Mouse (Mus musculus): ENCODE results near the gene Drosha.

Gene Drosha

GRCm38 (mm10) chr15:12941106-12941505 is 116.5 kb downstream of the Drosha start:
- no peak for DNase-seq

DNA sequence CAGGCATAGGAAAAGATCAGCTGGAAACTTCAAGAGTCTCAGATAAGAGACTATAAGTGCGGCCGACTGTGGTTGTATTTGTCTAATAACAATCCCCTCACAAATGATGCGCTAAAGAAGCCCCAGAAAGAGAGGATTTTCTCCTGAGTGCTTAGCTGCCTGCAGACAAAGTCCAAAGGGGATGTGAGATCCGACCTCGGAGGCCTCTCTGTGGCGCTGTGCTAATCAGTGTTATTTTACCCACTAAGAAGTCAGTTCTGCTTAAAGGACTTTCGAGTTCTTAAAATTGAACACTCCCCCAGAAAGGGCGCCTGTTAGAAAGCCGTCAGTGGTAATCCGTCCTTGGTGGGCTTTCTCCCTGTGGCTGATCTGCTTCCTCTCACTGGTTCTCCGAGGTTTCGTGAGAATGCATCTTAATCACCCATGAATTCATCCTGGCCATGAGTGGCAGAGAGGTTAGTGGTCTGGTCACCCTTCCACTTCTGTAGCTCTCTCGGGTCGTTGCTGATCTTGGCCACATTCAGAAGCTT is 117.1 kb downstream of the Drosha start:
- DNase-seq, result no peak

- no peak for DNase-seq
Measured at GRCm38 (mm10) chr15:12942424-12942823, 117.8 kb downstream of the Drosha start.

DNA sequence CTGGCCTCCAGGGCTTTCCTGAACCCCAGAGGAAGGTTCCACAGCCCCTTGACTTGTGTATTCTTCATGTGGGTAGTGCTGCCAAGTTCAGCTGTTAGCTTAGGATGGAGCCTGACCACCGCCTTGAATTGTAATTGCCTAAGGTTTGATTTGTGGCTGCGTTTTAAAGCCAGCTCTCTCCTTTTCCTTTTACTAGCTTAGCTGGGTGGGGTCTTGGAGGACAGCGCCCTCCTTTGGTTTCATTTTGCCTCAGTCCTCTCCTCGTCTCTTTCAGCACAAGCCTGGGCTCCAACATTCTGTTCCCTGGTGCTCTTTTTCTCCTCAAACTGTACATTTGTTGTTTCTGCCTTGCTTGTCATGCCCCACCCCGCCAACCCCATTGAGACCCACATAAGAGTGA is 133.4 kb downstream of the Drosha start:
- DNase-seq, result no peak

- DNase-seq, result no peak
Measured at GRCm38 (mm10) chr15:12962179-12962578, 137.6 kb downstream of the Drosha start.

DNA sequence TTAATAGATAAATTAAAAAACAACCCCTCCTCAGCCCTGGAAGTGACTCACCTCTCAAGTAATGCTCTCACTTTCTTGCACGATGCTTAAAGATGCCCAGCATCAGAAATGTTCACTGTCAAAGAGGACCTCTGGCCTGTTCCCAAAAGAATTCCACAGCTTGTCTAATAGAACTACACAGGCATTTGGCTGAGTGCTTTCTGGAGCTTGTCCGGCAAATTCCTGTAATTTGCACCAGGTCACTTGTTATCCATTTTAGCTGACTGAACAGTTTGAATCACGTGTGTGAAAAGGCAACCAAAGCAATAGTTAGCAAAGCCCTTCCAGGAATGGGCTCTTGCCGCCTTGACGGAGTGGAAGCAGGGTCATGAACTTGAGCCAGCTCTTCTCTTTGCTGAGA is 140.6 kb downstream of the Drosha start:
- DNase-seq, result no peak

- no peak for DNase-seq
Measured at GRCm38 (mm10) chr15:12968815-12969214, 144.2 kb downstream of the Drosha start.

- no peak for DNase-seq
Measured at GRCm38 (mm10) chr15:12972441-12972840, 147.8 kb downstream of the Drosha start.

All from liver (tissue).